Mouse (Mus musculus): ENCODE measurements around the gene Vegfd.

Gene Vegfd

DNA sequence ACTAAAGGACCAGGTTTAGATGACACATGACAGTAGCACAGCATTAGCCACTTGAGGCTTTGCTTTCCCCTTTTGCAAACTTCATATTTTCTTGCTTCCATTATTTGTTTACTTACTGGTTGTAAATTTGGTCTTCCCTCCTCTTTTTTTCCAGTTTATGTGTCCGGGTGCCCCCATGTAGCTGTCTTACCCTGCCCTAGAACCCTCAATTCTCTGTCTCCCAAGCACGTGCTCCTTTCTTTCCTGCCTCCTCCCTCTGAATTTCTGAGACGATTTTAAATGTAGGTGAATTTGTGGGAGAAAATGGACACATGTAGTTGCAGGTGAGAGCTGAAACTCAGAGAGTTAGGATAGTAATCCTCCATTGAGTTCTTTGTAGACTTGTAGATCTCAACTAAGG, 47.3 kb downstream of the Vegfd start:
- DNase-seq = no peak

DNA sequence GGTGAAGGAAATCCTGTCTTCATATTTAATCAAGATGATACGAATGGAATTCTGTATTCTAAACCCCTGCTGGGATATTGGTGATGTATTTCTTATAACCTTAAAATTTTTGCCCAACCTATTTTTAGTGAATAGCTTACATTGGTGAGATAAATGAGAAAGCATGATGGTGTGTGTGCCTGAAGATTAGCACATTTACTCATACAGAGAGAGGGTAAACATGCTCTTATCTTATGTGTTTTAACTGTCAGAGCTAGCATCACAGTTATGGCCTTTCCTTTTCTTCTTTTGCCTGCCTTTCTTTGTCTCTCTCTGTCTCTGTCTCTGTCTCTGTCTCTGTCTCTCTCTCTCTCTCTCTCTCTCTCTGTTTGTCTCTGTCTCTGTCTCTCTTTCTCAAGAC, 51.6 kb downstream of the Vegfd start:
- DNase-seq = no peak

DNA sequence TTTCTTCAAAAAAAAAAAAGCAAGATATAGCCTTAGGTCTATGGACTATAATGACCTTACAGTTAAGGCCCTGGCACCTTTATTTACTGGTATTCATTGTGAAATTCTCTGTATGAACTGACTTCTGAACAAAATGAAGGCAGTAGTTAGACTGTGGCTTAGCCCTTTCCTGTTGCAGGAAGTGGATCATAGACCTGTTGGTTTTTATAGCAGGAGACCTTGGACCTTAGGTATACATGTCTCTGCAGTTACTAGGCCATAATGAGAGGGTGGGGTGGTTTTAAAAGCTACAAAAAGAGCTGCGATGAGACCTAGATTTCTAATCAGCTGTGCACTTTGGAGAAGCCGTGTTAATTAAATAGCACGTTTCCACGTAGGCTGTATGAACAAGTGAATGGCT, 54.1 kb downstream of the Vegfd start:
- DNase-seq = no peak

DNA sequence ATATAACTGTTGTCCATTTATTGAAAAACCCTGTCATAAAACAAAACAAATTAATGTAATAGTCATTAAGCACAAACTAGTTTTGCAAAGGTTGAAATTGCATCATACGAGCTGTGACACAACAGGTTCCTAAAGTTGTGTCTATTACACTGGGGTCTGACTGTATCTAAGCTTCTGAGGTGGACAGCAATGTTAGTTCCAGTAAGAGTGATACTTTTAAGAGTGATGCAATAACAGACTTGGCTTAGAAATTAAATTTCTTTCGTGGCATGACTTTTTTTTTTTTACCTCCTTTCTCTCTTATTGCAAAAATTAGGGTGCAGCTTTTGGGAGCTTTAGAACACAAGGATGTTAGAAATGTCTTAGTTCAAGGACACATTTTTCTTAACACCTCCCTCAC, 55.0 kb downstream of the Vegfd start:
- no peak for DNase-seq

DNA sequence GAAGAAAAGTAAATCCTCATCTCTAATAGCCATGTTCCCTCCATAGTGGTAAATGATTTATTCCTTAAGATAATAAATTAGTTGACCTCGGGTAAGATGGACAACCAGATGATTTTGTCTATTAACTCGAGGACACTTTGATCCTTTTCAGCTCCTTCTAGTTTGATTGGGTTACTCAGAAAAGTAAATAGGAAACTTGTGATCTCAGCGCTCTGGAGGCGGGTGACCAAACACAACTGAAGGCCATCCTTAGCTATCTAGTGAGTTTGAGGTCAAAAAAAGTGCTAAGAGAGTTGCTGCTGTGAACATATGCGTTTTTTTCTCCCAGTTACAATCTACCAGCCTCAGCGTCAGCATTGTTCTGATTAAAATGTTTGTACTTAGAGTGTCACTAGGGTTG, 57.4 kb downstream of the Vegfd start:
- DNase-seq = no peak

DNA sequence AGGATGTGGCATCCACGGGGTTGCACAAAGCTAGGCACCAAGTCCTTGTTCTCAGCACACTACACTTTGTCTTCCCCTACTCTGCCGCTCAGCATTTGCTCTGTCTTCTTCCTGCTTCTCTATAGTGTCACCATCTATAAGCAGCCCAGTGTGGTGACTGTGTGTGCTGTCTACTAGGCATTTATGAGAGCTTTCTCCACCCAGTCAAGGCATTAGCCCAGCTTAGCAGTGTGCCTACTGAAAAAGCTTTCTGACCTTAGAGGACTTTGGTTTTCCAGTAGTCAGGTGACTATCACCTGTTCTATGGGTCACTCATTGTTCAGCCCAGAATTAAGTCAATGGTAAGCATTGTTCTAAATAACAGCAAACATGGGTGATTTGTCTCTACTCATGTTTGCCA, 58.0 kb downstream of the Vegfd start:
- no peak for DNase-seq

DNA sequence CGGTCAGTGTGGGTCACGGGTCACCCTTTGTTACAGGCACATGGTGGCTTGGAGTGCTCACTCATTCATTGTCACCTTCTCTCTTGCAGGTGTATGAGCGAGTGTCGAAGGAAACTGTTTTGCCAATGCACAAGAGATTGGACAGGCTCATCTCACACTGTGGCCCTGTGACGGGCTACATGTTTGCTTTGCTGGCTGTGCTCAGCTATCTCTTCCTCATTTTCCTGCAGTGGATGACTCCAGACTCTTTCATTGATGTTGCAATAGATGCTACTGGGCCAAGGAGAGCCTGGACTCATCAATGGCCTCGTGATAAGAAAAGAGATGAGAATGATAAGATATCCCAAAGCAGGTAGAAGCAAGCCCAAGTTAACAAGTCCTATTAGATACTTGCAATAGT, 58.4 kb downstream of the Vegfd start:
- no peak for DNase-seq

DNA sequence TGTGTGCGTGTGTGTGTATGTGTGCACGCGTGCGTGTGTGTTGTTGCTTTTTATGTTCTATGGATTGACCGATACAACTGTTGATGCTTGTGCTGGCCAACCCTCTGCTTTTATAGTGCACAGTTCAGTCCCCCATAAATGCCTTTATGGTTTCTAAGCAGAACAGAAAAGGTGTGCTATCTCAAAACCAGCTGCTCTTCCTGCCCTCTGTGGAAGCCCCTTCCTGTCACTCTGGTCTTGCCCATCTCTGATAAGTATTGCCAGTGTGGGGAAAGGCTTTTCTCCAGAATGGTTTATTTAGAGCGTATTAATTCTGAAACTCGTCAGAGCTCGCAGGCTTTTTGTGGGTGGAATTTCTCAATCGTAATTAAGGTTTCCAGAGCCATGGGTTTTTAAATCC, 59.5 kb downstream of the Vegfd start:
- DNase-seq = no peak

DNA sequence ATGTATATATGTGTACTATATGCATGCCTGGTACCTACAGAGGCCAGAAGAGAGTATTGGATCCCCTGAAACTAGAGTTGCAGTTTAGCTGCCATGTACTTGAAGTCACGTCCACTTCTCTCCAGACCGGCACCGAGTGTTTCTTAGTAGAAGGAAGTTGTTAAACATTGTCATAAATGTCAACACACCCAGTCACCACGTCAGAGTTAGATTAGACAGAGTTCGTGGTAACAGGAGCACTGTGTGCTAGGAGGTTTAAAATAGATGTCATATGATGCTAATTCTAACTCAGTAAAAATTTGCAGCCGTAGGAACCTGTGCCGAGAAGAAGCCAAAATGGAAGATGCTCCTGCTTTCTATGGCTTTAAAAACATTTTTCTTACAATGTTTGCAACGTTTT, 63.5 kb downstream of the Vegfd start, which contains the start of gene Asb11:
Asb11 (plus strand) TSS at position 286 of the 400 bp plus-strand sequence.
- no peak for DNase-seq

DNA sequence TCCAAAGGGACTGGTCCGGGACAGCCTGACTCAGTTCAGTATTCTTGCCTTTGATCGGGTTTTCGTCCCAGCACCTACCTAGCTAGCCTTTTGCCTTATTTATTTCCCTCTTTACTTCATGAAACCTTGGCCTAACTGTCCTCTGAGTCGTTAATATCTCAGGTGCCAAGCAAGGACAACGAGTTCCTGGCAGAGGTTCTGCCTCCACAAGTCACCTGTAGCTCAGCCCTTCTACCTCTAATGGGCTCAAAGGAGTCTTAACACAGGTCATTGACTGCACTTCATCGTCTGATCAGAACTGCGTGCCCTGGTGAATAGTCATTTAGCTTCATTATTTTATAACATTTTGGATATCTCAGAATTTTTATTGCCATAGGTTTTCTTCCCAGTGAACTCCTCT, 66.3 kb downstream of the Vegfd start:
- DNase-seq = no peak

DNA sequence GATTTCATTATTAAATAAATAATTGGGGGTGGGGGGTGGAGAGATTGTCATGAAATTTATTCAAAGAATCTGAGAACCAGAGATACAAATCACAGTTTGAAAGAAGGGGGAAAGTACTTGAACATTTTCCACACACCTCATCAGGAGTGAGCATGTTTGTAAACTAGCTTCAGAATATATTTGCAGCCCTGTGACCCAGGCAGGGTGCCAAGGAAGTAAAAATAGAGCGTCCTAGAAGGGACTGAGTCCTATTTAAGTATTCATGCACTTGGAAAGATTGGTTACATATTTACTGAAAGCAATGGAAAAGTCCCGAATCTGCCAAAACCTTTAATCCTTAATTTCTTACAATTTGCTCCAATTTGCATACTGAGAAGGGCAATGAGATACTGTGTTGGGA, 67.0 kb downstream of the Vegfd start:
- no peak for DNase-seq

DNA sequence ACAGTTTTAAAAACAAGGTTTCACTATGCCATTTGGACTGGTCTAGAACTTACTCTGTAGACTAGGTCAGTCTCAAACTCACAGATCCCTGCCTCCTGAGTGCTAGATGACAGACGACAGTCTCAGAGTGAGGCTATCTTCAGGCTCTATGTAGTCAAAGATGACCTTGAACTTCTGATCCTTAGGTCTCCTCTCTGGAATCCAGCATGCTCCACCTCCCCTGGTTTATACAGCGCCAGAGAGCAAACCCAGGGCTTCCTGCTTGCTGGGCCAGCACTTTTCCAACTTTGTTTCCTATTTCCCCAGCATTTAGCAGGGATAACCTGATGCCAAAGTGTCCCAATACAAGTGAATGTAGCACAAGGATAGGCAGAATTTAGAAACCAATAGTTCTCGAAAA, 67.5 kb downstream of the Vegfd start:
- no peak for DNase-seq

DNA sequence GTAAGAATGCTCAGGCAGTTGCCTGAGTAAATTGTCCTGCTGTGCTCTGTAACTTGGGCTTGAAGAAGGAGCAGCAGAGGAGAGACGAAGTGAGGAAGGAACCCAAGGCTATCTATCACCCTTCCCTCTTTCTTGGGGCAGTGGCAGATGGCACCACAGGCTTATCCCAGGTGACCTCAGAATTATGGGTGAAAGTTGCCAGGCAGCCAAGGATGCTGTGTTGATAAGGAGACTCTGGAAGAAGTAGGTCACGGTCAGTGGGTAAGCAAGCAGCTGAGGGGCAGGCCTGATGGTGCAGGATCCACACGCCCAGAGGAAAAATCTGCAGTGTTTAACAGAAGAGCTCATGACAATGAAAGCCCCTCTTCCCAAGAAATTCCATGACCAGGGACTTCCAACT, 68.1 kb downstream of the Vegfd start:
- no peak for DNase-seq

DNA sequence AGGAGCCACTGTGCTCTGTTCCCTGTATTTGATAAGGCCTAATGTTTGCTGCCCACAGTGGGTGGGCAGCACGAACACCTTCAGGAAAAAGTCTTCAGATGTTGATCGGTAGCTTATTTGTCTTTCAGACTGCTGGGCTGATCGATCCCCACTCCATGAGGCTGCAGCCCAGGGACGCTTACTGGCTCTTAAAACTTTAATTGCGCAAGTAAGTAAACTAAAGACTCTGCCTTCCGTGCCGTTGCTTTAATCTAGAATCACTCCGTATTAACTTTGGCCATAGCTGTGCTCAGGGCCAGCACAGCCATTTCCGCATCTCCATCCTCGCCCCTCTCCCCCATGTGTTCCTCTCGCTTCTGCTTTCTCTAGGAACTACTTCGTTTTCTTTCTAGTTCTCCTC, 72.4 kb downstream of the Vegfd start:
- DNase-seq = no peak

DNA sequence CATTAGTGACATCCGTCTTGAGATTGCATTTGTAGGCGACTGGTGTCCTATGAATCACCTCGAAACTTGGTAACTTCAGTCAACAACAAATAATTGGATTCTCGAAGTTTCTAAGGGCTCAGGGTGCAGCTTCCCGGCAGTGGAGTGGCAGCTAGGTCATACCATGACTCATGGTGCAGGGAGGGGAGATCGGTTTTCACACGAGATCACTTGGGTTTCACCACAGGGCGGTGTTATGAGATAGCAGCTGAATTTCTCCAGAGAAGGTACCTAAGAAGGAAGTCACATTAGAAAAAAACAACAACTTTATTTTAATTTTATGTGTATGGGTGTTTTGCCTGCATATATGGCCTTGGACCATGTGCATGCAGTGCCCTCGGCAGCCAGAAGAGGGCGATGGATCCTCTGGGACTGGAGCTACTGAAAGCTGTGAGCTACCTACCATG, 73.0 kb downstream of the Vegfd start:
- no peak for DNase-seq

DNA sequence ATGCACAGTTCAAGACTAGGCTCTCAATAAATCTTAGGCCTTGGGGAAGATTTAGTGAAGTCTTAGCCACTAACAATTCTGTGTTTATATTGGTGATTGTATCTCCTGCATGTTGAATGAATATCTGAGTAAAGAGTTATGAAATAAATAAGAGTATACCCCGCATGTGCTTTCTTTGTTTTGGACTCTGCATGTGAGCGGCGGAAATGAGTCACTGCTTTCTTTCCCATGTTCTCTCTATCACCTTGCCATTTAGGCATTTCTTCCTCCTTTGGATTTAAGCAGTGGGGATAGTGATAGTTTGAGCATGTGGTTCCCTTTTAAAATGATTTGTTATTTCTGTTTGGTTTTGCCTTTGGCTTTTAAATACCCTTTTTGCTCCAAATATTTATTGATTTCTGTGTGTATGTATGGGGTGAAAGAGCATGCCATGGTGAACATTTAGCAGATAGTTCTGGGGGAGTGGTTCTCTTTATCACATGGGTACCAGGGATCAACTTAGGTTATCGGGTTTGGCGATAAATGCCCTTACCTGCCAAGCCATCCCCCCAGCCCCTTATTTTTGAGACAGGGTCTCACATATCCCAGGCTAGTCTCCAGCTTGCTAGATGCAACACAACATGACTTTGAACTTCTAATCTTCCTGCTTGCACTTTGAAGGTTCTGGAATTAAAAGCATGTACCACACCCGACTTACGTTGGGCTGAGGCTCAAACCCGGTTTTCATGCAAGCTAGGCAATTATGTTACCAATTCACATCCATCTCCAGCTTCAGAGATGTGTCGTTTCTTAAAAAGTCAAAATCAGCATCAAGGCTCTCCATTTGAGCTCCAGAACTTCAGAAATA, 73.9 kb downstream of the Vegfd start:
- DNase-seq = no peak

DNA sequence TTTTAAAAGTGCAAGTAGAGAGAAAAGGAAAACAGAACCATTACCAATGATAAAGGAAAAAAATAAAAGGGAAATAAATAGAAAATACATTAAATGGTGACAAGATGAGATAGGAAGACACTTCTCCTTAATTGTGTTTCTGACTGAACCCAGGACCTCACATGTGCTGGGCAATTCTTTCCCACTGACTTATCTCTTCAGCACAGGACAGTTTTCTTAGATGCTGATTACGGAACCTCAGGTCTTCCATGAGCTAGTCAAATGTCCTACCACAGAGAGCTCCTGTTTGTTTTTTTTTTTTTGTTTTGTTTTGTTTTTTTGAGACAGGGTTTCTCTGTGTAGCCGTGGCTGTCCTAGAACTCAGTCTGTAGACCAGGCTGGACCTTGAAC, 74.5 kb downstream of the Vegfd start:
- no peak for DNase-seq

DNA sequence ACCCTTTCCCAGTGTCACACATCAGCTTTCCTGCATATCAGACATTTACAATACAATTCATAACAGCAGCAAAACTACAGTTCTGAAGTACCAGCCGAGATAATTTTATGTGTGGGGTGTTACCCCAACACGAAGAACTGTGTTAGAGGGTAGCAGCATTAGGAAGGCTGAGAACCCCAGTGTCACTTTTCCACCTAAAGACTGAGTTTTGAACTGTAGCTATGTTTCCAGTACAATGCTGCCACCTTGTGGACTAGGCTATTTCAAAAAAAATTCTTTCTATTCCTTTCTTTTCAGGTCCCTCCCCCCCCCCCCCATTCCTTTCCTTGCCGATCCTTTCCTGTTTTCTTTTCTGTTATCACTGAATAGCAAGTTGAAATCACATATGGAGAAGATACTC, 76.0 kb downstream of the Vegfd start:
- no peak for DNase-seq

Measured in right cerebral cortex, postnatal 4 days (tissue).